Mouse (Mus musculus): Measurements from ENCODE around the gene Klf1.

DNA sequence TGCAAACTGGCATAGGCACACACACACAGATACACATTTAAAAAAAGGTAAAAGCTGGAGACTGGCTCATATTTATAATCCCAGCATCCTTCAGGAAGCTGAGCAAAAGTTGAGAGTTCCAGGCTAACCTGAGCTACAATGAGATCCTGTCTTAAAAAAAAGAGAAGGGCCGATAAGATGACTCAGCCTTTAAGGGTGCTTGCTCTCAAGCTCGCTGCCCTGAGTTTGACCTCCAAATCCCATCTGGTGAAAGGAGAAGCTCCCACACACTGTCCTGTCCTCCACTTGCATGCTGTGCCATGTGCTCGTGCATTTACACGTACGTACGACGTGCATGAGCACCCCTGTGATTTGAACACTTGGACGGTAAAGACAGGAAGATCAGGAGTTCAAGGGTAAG is 5.8 kb downstream of the Klf1 start:
- TF ChIP-seq EP300 (IDR thresholded peaks at IDR 0.05; ENCODE audit: low read depth) (no peak), CTCF (IDR thresholded peaks at IDR 0.05; ENCODE audit: low read depth) (no peak)
